Mouse (Mus musculus): ENCODE measurements around the gene Acot8.

DNA sequence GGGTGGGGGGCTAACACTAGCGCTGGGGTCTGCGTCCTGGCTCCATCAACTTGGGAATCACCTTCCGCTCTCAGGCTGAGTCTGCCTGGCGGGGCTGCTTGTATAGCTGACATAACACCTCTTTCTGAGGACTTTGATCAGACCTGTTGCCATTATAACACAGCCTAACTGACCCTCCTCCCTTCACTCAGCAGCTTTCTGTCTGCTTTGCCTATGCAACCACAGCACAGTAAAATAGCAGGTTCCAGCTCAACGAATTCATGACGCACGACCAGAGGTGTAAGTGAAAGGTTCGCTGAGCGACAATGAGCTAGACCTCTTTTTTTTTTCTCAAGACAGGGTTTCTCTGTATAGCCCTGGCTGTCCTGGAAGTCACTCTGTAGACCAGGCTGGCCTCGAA is 26.3 kb upstream of the Acot8 start:
- TF ChIP-seq CHD2 (IDR thresholded peaks at IDR 0.05; ENCODE audit: low read length) (no peak), POLR2A (IDR thresholded peaks at IDR 0.05; ENCODE audit: low read depth, low read length) (no peak), ETS1 (conservative IDR thresholded peaks at IDR 0.05; ENCODE audit: low read depth, low read length) (no peak), TCF12 (IDR thresholded peaks at IDR 0.05; ENCODE audit: low read depth, low read length) (no peak), BHLHE40 (IDR thresholded peaks at IDR 0.05; ENCODE audit: low read depth, low read length) (no peak; the same call in 1 of the 2 replicates), USF2 (conservative IDR thresholded peaks at IDR 0.05; ENCODE audit: low read depth, low read length) (no peak), CTCF (conservative IDR thresholded peaks at IDR 0.05 in 1 of 2, IDR thresholded peaks at IDR 0.05 in 1 of 2; ENCODE audit: low read depth in 2 of 2, low read length in 2 of 2) (no peak), RAD21 (IDR thresholded peaks at IDR 0.05; ENCODE audit: low read depth, low read length) (no peak), SMC3 (IDR thresholded peaks at IDR 0.05; ENCODE audit: low read depth, low read length) (no peak)

Measured in CH12.LX (cell line).